Mouse (Mus musculus): ENCODE results near the gene Hist1h2ao. TPM values are rescaled to one million over a fixed set of nuclear protein-coding genes. Genes with fewer than 3 reads are reported as not detected.
A peak's percentile ranks its signal among the peaks of the same experiment; 100 is the strongest.
"Not testable (repeated sequence)": the region's sequence is repeated elsewhere in the genome, so short reads cannot be mapped to it uniquely, and the experiment has no call there.

The Hist1h2ao gene
- polyA plus RNA-seq, 1 experiment = 5.1 TPM

- 0 out of 2 replicates have a peak, but pooled peaks have one; percentile 26 for TF ChIP-seq POLR2A (IDR thresholded peaks at IDR 0.05; ENCODE audit: borderline replicate concordance, control insufficient read depth, low read depth, low read length)
- under 1% methylated on average over 26 of the region's 58 CpGs for WGBS
- Histone ChIP-seq H3K27ac (ENCODE audit: control insufficient read depth, insufficient read depth, low read depth, low read length, poor library complexity) (peak within 1 kb of the TSS; percentile 82), H3K4me3 (replicated peaks; ENCODE audit: control insufficient read depth, low read depth, low read length) (peak within 1 kb of the TSS; percentile 27)
- not testable (repeated sequence) for H3K4me1 ChIP-seq (ENCODE audit: control insufficient read depth, insufficient read depth, low read length)
Observed at GRCm38 (mm10) chr13:21831418-21832394, 21.4 kb downstream of the Hist1h2ao start, which contains the start of gene Hist1h4n. TSS of gene Hist1h4n (minus strand) at chr13:21832196.

GRCm38 (mm10) chr13:21833461-21833860 lies 23.2 kb downstream of the Hist1h2ao start, which contains the start of the genes Hist1h2ap and Hist1h2br:
TSS of gene Hist1h2ap (minus strand) at chr13:21833507.
TSS of gene Hist1h2br (plus strand) at chr13:21833743.
- not testable (repeated sequence) for H3K4me1 ChIP-seq (ENCODE audit: control insufficient read depth, insufficient read depth, low read length); H3K4me3 ChIP-seq (replicated peaks; ENCODE audit: control insufficient read depth, low read depth, low read length); H3K27ac ChIP-seq (ENCODE audit: control insufficient read depth, insufficient read depth, low read depth, low read length, poor library complexity)
- no CpG with 5 or more reads among the region's 24 CpGs for WGBS

- H3K4me1 ChIP-seq (ENCODE audit: control insufficient read depth, insufficient read depth, low read length); H3K27ac ChIP-seq (ENCODE audit: control insufficient read depth, insufficient read depth, low read depth, low read length, poor library complexity); H3K4me3 ChIP-seq (replicated peaks; ENCODE audit: control insufficient read depth, low read depth, low read length): not testable (repeated sequence)
- WGBS = no CpG with 5 or more reads among the region's 4 CpGs
Observed at GRCm38 (mm10) chr13:21840508-21840907, 30.2 kb downstream of the Hist1h2ao start.

GRCm38 (mm10) chr13:21846356-21846755 lies 36.1 kb downstream of the Hist1h2ao start:
- H3K27ac ChIP-seq (ENCODE audit: control insufficient read depth, insufficient read depth, low read depth, low read length, poor library complexity); H3K4me1 ChIP-seq (ENCODE audit: control insufficient read depth, insufficient read depth, low read length); H3K4me3 ChIP-seq (replicated peaks; ENCODE audit: control insufficient read depth, low read depth, low read length): not testable (repeated sequence)

GRCm38 (mm10) chr13:21847883-21848282 lies 37.6 kb downstream of the Hist1h2ao start:
- 77% methylated on average over 8 of the region's 8 CpGs for WGBS
- no peak overlapping the region for H3K4me3 ChIP-seq (replicated peaks; ENCODE audit: control insufficient read depth, low read depth, low read length)
- peaks cover 3% of the 10 kb centered on the region for H3K4me1 ChIP-seq (ENCODE audit: control insufficient read depth, insufficient read depth, low read length)
- no peak overlapping the region for H3K27ac ChIP-seq (ENCODE audit: control insufficient read depth, insufficient read depth, low read depth, low read length, poor library complexity)
- no peak for TF ChIP-seq CTCF (IDR thresholded peaks at IDR 0.05; ENCODE audit: control insufficient read depth, insufficient read depth, low read length)
- TF ChIP-seq POLR2A (IDR thresholded peaks at IDR 0.05; ENCODE audit: borderline replicate concordance, control insufficient read depth, low read depth, low read length) = no peak

GRCm38 (mm10) chr13:21850696-21851095 lies 40.4 kb downstream of the Hist1h2ao start:
- H3K27ac ChIP-seq (ENCODE audit: control insufficient read depth, insufficient read depth, low read depth, low read length, poor library complexity) = not testable (repeated sequence)

GRCm38 (mm10) chr13:21852215-21852945 lies 42.1 kb downstream of the Hist1h2ao start:
- Histone ChIP-seq H3K4me3 (replicated peaks; ENCODE audit: control insufficient read depth, low read depth, low read length) (no peak overlapping the region), H3K27ac (ENCODE audit: control insufficient read depth, insufficient read depth, low read depth, low read length, poor library complexity) (peak overlapping the region; percentile 78)
- WGBS = 9% methylated on average over 3 of the region's 3 CpGs

More at GRCm38 (mm10) chr13:21850696-21851095, 40.4 kb downstream of the Hist1h2ao start:
- not testable (repeated sequence) for H3K4me1 ChIP-seq (ENCODE audit: control insufficient read depth, insufficient read depth, low read length); H3K4me3 ChIP-seq (replicated peaks; ENCODE audit: control insufficient read depth, low read depth, low read length)
- 47% methylated on average over 1 of the region's 1 CpGs for WGBS

GRCm38 (mm10) chr13:21855146-21855545 lies 44.9 kb downstream of the Hist1h2ao start:
- Histone ChIP-seq H3K27ac (ENCODE audit: control insufficient read depth, insufficient read depth, low read depth, low read length, poor library complexity) (no peak overlapping the region), H3K4me3 (replicated peaks; ENCODE audit: control insufficient read depth, low read depth, low read length) (peak overlapping the region; percentile 3), H3K4me1 (ENCODE audit: control insufficient read depth, insufficient read depth, low read length) (peaks cover 3% of the 10 kb centered on the region)
- TF ChIP-seq POLR2A (IDR thresholded peaks at IDR 0.05; ENCODE audit: borderline replicate concordance, control insufficient read depth, low read depth, low read length) = no peak
- TF ChIP-seq CTCF (IDR thresholded peaks at IDR 0.05; ENCODE audit: control insufficient read depth, insufficient read depth, low read length) = no peak
- WGBS = 11% methylated on average over 11 of the region's 11 CpGs

More at GRCm38 (mm10) chr13:21852215-21852945, 42.1 kb downstream of the Hist1h2ao start:
- H3K4me1 ChIP-seq (ENCODE audit: control insufficient read depth, insufficient read depth, low read length) = peaks cover 3% of the 10 kb centered on the region
- no peak for TF ChIP-seq CTCF (IDR thresholded peaks at IDR 0.05; ENCODE audit: control insufficient read depth, insufficient read depth, low read length)
- TF ChIP-seq POLR2A (IDR thresholded peaks at IDR 0.05; ENCODE audit: borderline replicate concordance, control insufficient read depth, low read depth, low read length) = no peak

Data from bone marrow, adult 2 months (tissue).